Mouse (Mus musculus) lung, postnatal 0 days (tissue): ENCODE results near the gene Mfng.

ENCODE experiments used
- CTCF ChIP-seq: IDR thresholded peaks from 2 replicates; pipeline ENCODE4 v1.5.1; 2016; ENCODE audit warnings: antibody characterized with exemption, mild to moderate bottlenecking
- EP300 ChIP-seq: IDR thresholded peaks from 2 replicates; pipeline ENCODE4 v1.6.1; 2016; ENCODE audit warnings: antibody characterized with exemption, mild to moderate bottlenecking, control low read depth

DNA sequence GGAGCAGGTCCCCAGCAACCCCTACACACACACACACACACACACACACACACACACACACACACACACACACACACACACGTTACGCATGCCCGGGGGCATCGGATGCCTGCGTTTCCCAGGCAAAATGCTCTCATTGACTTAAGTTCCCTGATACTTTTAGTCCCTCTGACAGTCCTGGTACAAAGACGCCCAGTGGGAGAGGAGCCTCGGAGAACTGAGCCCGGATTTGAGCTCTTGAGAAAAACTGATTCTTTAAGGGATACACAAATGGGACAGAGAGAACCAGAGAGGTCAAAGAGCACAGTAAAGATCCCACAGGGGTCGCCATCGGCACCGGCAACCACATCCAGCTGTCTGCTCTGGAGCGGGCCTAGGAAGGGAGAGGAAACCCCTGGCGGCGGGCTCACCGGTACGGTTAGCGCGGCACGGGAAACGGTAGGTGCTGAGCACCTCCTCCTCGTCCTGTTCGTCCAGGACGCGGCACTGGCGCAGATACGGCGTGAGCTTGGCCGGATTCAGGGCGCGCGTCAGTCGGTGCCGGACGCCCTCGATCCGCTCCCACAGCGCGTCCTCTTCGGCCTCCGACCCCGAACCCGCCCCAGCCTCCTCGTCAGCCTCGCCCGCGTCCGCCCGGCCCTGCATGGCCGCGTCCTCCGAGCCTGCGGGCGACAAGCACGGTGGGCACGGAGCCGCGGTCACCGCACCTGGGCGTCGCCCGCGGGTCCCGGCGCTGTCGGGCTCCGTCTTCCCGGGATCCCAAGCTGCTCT is 28.9 kb upstream of the Mfng start:
- TF ChIP-seq CTCF (peak; percentile 22), EP300 (no peak)
